Comparison of ENCODE assay signal across 23 mouse cellular contexts in the genomic region with DNA sequence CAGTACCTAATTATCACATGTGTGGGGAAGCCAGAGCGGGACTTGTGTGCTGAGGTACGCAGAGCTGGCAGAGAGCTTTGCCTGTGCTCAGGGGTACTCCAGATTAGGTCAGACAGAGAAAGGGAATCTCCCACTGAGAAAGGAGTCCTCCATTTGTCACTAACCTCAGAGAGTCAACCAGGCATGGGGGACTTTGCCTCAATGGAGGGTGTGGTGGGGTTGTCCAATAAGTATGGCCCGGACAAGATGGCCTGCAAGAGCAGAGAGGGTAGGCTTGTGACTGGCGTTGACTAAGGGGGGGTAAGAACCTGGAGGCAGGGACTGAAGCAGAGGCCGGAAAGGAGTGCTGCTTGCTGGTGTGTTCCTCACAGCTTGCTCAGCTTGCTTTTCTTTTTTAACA.
"Had no signal": no experiment of that assay in that cellular context is flagged by ENCODE, and none has a peak within 500 bp of the region (broad histone marks: within the 10 kb centered on the region; RNA-seq: fewer than 3 reads in every experiment).

No protein-coding gene starts in this region.

- H3K9me3 ChIP-seq: heart, embryonic 10.5 days; heart, embryonic 12.5 days; hindbrain, embryonic 13.5 days; hindbrain, embryonic 15.5 days; intestine, embryonic 15.5 days; kidney, embryonic 15.5 days; limb, embryonic 13.5 days; limb, embryonic 15.5 days; liver, embryonic 13.5 days had no signal

- H3K4me3 ChIP-seq: heart, embryonic 10.5 days; heart, embryonic 12.5 days; hindbrain, embryonic 13.5 days; hindbrain, embryonic 15.5 days; intestine, embryonic 15.5 days; kidney, embryonic 15.5 days; limb, embryonic 13.5 days; limb, embryonic 15.5 days; liver, embryonic 13.5 days had no signal

- H3K36me3 ChIP-seq: heart, embryonic 10.5 days; heart, embryonic 12.5 days; hindbrain, embryonic 13.5 days; hindbrain, embryonic 15.5 days; intestine, embryonic 15.5 days; kidney, embryonic 15.5 days; limb, embryonic 13.5 days; limb, embryonic 15.5 days; liver, embryonic 13.5 days had no signal

- DNase-seq: gastrocnemius, postnatal 14 days; gastrocnemius, postnatal 36 days; heart, adult 18-20 months; heart, postnatal 10 days; kidney, adult 11 months; kidney, adult 2 months; kidney, adult 9 months; kidney, postnatal 14 days; kidney, postnatal 36 days; layer of hippocampus, adult 9-11 months; layer of hippocampus, postnatal 36 days; left cerebral cortex, postnatal 4 days; liver, embryonic 13.5 days had no signal

- H3K9ac ChIP-seq: heart, embryonic 12.5 days; hindbrain, embryonic 13.5 days; hindbrain, embryonic 15.5 days; intestine, embryonic 15.5 days; kidney, embryonic 15.5 days; limb, embryonic 13.5 days; limb, embryonic 15.5 days; liver, embryonic 13.5 days had no signal

- H3K4me1 ChIP-seq: heart, embryonic 10.5 days; heart, embryonic 12.5 days; hindbrain, embryonic 13.5 days; hindbrain, embryonic 15.5 days; intestine, embryonic 15.5 days; kidney, embryonic 15.5 days; limb, embryonic 15.5 days had no signal

- ATAC-seq: hindbrain, postnatal 0 days; intestine, embryonic 15.5 days had no signal

- H3K27me3 ChIP-seq: heart, embryonic 12.5 days; hindbrain, embryonic 13.5 days; hindbrain, embryonic 15.5 days; intestine, embryonic 15.5 days; kidney, embryonic 15.5 days; limb, embryonic 13.5 days; limb, embryonic 15.5 days; liver, embryonic 13.5 days had no signal

- H3K4me2 ChIP-seq: heart, embryonic 12.5 days; hindbrain, embryonic 13.5 days; hindbrain, embryonic 15.5 days; intestine, embryonic 15.5 days; kidney, embryonic 15.5 days; limb, embryonic 13.5 days; limb, embryonic 15.5 days; liver, embryonic 13.5 days had no signal

- H3K27ac ChIP-seq: heart, embryonic 10.5 days; hindbrain, embryonic 13.5 days; hindbrain, embryonic 15.5 days; hindbrain, postnatal 0 days; intestine, embryonic 15.5 days; kidney, embryonic 15.5 days; kidney, postnatal 0 days; limb, embryonic 13.5 days; limb, embryonic 15.5 days; liver, embryonic 13.5 days had no signal
